Mouse (Mus musculus) frontal cortex, postnatal 10 days (tissue): ENCODE results near the gene Sema5a.

Experiments
- DNase-seq, 2 experiments: peaks; one replicate each; pipeline ENCODE4 v3.0.0; 2022; ENCODE audit warnings: low spot score in 2 of 2, mixed read lengths in 1 of 2

The Sema5a gene

GRCm38 (mm10) chr15:32254806-32255205 is 10.2 kb downstream of the Sema5a start:
- DNase-seq: no peak

DNA sequence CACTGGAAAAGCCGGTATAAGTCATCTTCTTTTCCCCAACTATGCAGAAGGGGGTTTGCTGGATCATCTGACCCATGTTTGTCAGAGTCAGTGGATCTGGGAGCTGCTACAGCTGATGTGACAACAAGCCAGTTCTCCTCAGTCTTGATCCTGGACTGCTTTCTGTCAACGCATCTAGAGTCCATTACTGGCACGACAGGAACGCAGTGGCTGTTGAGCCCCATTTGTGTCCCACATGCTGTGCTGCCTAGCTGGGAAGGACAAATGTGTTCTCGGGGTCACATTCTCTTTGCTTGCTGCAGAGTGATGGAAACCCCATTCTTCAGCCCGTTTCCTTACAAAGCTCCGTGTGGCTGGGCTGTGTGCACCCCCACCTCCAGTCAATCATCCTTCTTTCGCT is 12.7 kb downstream of the Sema5a start:
- DNase-seq: no peak

DNA sequence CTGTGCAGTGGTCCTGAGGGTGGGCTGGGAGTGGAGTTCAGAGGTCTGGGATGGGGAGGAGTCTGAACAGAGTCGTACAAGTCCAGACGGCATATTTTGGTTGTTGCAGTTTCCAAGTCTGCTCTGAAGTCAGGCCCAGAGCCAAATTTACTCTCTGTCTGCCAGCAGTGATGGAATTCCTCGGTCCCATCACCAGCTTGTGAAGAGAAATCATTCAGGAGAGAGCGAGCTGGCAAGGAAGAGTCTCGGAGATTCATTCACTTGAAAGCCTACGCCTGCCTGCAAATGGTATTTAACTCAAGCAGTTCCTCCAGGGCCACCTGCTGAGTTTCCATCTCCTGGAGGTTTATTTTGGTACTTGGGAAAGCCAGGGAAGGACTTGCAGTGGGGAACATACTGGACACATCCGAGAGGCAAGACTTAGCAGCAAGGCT is 13.3 kb downstream of the Sema5a start:
- peak; percentile 32 to 61 for DNase-seq

DNA sequence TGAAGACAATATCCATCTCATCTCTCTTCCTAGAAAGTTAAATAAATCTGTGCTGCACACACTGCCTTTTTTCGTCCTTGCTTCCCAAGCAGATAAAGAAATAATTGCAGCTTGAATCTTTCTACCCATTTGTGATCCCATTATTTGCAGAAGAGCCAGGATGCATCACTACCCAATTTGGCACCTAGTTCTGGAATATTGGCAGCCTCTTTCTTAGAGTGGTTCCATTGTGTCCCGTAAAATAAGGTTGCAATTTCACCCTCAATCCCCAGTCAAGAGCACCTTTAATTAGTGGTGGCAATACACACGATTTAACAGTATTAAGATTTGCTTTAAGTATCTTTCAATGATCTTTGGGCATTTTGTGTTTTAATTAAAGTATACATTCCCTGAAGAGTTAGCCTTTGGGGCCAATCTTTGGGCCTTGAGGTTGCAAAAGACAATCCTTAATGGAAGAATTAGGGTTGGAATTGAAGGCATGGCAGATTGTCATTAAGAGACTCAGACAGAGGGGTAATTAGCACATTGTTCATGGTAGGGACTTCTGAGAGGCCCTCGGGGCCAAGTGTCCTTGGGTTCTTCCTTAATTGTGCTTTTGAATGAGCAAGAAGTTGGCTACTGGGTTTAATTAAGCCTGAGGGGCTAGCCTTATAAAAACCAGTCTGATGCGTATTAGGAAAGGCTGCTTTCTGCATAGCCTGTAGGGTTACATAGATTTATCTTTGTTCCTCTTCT is 14.9 kb downstream of the Sema5a start:
- DNase-seq: no peak

DNA sequence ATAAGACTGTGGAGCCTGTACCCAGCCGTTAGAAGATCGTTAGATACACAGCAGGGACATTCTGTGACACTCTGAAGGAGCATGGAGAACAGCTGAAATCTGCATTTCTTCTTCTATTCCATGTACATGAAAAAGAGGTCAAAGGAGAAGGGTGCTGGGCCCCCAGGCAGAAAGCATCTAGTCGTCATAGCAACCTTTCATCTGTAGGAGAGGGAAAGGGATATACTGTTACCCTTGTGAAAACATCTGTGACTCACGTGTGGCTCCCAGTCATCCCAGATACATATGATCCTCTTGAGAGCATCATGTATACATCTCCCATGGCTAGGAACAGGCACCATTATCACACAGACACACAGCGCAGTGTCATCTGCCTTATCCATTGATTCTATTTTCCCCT is 16.3 kb downstream of the Sema5a start:
- no peak for DNase-seq

GRCm38 (mm10) chr15:32263651-32264050 is 19.0 kb downstream of the Sema5a start:
- DNase-seq: no peak

DNA sequence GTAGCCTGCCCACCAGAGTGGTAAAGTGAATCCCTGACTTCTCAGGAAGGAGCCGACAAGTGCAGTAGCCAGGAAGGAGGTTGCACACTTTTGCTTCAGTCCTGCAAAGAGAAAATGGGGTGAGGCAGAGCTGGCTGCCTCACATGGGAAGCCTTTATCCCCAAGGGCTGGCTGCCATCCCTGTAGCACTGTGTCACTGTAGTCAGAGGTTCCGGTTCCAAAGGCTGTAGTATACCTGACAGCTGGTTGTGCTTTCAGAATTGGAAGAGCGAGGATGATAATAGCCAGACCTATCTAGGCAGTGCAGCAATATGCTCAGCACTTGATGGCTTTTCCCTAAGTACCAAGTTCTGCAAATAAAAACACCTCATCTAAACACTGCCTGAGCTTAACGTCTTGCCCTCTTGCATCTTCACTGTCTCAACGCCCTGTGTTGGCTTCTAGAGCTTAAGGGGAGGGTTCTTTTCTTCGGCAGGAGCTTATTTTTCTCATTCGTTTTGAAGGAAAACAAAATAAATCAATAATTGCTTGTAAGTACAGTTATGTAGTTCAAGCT is 20.3 kb downstream of the Sema5a start:
- DNase-seq: no peak

DNA sequence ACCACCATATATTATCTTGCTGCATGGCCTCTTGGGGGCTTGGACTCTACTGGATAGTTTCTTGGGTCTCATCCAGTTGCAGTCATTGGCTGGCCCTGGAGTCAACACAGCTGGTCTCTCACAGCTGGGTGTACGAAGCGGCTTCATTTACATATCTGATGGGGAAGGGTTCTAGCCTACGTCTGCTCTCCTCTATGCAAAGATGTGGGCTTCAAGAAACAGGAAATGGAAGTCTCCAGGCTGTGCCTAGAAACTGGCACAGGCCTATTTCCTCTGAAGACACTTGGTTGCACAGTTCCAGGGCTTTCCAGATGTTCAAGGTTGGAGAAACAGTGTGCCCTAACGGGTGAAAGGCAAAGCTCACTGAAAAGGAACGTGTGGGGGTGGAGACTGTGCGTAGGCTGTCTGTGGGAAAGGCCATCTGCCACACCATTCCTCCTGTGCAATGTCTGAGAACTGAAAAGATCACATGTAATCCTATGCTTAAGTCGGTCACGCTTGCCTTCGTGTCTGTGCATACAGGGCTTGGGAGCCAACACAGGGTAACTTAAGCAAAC is 20.8 kb downstream of the Sema5a start:
- no peak for DNase-seq

- no peak for DNase-seq
Measured at GRCm38 (mm10) chr15:32266122-32266820, 21.7 kb downstream of the Sema5a start.

DNA sequence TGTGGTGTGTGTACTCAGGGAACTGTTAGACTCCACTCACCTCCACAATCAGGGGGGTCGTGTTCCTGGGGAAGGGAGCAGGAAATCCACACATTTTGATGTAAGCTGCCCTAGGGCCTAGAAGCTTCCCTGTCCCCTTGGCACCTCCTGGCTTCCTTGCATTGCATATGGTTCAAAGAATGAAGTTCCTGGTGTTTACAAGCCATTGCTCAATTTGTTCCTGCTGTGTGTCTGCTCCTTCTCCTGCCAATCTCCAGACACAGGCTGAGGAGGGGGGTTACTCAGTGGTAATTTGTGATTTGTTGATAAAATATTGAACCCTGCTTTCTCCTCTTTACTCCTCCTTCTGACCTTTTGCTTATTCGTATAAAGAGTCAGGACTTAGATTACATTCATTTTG is 25.5 kb downstream of the Sema5a start:
- no peak for DNase-seq

GRCm38 (mm10) chr15:32273925-32274324 is 29.3 kb downstream of the Sema5a start:
- DNase-seq: no peak

GRCm38 (mm10) chr15:32275020-32275419 is 30.4 kb downstream of the Sema5a start:
- no peak for DNase-seq

DNA sequence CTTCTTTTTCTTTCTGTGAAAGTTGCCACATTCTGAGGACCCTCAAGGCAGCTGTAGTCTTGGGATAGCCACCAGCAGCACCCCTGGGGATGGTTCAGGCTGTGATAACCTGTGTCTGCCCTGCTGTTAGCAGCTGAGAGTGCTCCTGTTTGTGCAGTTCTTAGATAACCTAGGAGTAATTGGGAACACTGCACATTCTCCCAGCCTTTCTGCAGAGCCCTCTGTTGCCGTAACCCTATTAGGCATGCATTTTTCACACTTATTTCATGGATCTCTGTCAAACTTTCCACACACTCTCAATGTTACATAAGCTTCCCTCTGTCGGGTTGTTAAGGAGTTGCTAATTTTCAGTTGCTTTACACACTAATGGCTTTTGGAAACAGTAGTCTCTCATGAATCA is 34.0 kb downstream of the Sema5a start:
- no peak for DNase-seq

- DNase-seq: no peak
Measured at GRCm38 (mm10) chr15:32281374-32281773, 36.8 kb downstream of the Sema5a start.

GRCm38 (mm10) chr15:32284688-32285087 is 40.1 kb downstream of the Sema5a start:
- DNase-seq: no peak

DNA sequence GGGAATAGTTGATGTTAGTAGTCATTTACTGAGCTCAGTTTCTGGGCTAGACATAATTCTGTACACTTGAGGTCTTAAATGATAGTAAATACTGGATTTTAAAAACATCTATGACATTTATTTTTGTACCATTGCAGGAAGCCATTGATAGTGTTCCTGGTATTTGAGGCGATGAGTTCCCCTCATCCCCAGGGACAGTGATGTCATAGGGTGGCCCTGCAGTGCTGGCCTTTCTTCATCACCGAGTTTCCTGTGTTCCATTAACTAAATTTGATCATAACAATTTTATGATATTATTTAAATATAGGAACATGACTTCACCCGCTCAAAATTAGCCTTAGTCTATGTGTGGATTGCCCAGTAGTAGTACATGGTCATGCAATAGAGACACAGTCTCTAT is 41.7 kb downstream of the Sema5a start:
- no peak for DNase-seq

- DNase-seq: no peak
Measured at GRCm38 (mm10) chr15:32288480-32288879, 43.9 kb downstream of the Sema5a start.

DNA sequence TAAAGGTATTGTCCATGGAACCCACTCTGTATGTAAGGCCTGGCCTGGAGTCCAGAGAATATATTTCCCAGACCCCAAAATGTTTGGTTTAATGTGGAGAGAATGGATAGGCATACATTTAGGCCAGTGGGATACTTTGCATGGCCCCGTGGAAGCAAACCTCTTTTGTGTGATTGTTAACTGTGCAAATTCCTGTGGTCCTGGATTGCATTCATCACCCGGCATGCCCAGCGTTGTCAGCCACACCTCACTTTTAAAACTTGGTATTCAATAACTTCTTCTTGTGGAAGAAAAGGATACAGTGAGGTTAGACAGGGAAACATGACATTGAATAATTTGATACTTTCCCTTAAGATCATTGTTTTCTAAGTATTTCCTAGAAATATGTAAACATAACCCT is 46.4 kb downstream of the Sema5a start:
- DNase-seq: no peak

DNA sequence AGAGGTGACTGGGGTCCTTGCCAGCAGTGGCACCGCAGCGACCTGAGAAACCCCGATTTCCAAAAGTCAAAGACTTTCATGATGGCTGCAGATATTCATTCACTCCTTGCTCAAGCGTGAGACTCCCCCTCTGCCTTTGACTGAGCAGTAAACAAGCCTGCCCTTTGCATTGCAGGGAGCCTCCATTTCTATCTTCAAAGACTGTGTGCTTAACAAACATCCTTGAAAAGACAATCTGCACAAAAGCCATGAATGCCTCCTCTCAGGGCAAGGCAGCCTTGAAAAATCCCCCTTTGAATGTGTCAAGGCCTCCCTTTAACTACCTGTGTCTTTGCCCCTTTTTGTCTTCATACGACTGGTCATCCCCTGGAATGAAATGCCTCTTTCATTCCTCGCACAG is 51.9 kb downstream of the Sema5a start:
- no peak for DNase-seq

- no peak for DNase-seq
Measured at GRCm38 (mm10) chr15:32297266-32297665, 52.7 kb downstream of the Sema5a start.

DNA sequence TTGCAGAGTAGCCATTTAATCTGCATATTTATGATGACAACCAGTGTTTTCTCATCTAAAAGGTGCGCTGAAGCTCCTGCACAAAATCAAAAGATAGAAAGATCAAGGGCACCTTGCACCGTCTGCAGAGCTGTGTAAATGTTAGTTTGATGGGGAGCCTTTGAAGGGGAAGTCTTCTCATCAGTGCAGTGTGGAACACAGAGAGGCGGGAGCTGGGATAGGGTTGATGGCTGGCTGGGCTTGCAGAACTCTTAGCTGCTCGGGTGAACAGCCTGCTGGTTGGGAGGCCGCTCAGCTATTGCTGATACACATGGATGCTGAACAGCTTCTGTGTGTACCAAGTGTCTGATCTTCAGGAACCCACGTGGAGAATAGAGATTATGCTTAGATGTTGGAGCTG is 53.9 kb downstream of the Sema5a start:
- no peak for DNase-seq

- DNase-seq: no peak
Measured at GRCm38 (mm10) chr15:32300991-32301390, 56.4 kb downstream of the Sema5a start.
